ENCODE assay signal across 8 mouse cellular contexts in the genomic region with DNA sequence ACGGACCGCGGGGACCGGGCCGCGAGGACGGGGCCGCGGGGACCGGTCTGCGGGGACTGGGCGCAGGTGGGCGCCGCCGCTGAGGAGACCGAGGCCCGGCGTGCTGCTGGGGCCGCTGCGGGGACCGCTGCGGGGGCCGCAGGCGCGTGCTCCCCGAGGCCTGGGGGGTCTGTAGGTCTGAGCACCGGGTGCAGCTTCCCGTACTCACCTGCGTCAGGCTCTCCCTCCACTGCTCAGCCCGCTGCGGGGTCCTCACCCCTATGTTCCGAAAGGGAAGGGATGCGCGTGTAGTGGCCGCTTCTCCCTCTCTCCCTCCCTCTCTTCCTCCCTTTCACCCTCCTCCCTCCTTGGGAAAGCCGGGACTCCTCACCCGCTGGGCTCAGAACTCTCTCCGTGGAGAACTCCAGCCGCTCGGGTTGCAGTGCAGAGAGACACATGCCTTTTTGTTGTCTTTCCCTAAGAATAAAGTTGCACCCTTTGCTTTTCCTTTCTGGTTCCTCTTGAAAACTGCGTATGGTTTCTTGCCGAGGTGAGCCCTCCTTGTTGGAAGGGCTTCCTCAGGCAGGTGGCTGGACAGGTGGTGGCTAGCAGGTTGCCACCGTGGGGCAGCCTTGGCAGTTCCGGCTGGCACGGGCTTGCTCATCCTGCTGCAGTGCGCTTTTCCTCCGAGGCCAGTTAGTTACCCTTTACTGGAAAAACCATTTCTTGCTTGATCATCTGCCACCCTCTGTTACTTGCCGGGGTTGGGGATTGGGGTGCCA. TPM values are rescaled to one million over a fixed set of nuclear protein-coding genes. Genes with fewer than 3 reads are reported as not detected.
DNase-seq lines count a peak whose midpoint lies in the region; ATAC-seq lines count a peak whose summit lies in the region.

No protein-coding gene starts in this region.

- WGBS in forebrain, embryonic 13.5 days = under 1% methylated on average over 46 of the region's 48 CpGs
- WGBS in intestine, embryonic 15.5 days = under 1% methylated on average over 47 of the region's 48 CpGs
- WGBS in liver, embryonic 13.5 days (ENCODE audit: insufficient replicate concordance) = 1% methylated on average over 48 of the region's 48 CpGs

- H3K4me3 ChIP-seq in forebrain, embryonic 13.5 days = peak overlapping the region; percentile 96
- H3K4me3 ChIP-seq in intestine, embryonic 15.5 days (replicated peaks) = peak overlapping the region; percentile 98
- peak overlapping the region; percentile 97 for H3K4me3 ChIP-seq in liver, embryonic 13.5 days (replicated peaks)

- peak overlapping the region; percentile 80 for H3K4me2 ChIP-seq in forebrain, embryonic 13.5 days
- peak overlapping the region; percentile 92 for H3K4me2 ChIP-seq in intestine, embryonic 15.5 days (replicated peaks)
- peak overlapping the region; percentile 98 for H3K4me2 ChIP-seq in liver, embryonic 13.5 days

- peaks cover 25% of the 10 kb centered on the region for H3K4me1 ChIP-seq in forebrain, embryonic 13.5 days
- H3K4me1 ChIP-seq in intestine, embryonic 15.5 days (replicated peaks) = peaks cover 24% of the 10 kb centered on the region
- H3K4me1 ChIP-seq in liver, embryonic 13.5 days (replicated peaks) = peaks cover 53% of the 10 kb centered on the region

- H3K36me3 ChIP-seq in forebrain, embryonic 13.5 days (ENCODE audit: poor library complexity, severe bottlenecking) = no peaks in the 10 kb centered on the region
- H3K36me3 ChIP-seq in intestine, embryonic 15.5 days = no peaks in the 10 kb centered on the region
- no peaks in the 10 kb centered on the region for H3K36me3 ChIP-seq in liver, embryonic 13.5 days

- peak; percentile 30 for DNase-seq in right cerebral cortex, adult 18-20 months
- no peak for DNase-seq in right cerebral cortex, postnatal 36 days (ENCODE audit: low spot score in 2 of 2)
- DNase-seq in cerebellum, adult 11 months = peak; percentile 94
- DNase-seq in liver, embryonic 13.5 days = peak; percentile 9
- DNase-seq in retina, embryonic 14.5 days (ENCODE audit: low spot score) = peak; percentile 57
- no peak for DNase-seq in layer of hippocampus, postnatal 36 days

- H3K27ac ChIP-seq in forebrain, embryonic 13.5 days = peak overlapping the region; percentile 59
- H3K27ac ChIP-seq in intestine, embryonic 15.5 days = peak overlapping the region; percentile 70; the same call in 1 of the 2 replicates
- H3K27ac ChIP-seq in liver, embryonic 13.5 days = peak overlapping the region; percentile 37

- H3K27me3 ChIP-seq in forebrain, embryonic 13.5 days = no peaks in the 10 kb centered on the region
- no peaks in the 10 kb centered on the region for H3K27me3 ChIP-seq in intestine, embryonic 15.5 days (replicated peaks)
- no peaks in the 10 kb centered on the region for H3K27me3 ChIP-seq in liver, embryonic 13.5 days

- no peak for ATAC-seq in forebrain, embryonic 13.5 days
- ATAC-seq in intestine, embryonic 15.5 days = peak; percentile 32
- peak; percentile 9; the same call in 1 of the 2 replicates for ATAC-seq in liver, embryonic 13.5 days (ENCODE audit: low read depth)

- no peaks in the 10 kb centered on the region for H3K9me3 ChIP-seq in forebrain, embryonic 13.5 days (replicated peaks)
- no peaks in the 10 kb centered on the region for H3K9me3 ChIP-seq in intestine, embryonic 15.5 days
- H3K9me3 ChIP-seq in liver, embryonic 13.5 days (replicated peaks) = no peaks in the 10 kb centered on the region

- H3K9ac ChIP-seq in forebrain, embryonic 13.5 days = peak overlapping the region; percentile 93
- peak overlapping the region; percentile 95 for H3K9ac ChIP-seq in intestine, embryonic 15.5 days
- peak overlapping the region; percentile 94 for H3K9ac ChIP-seq in liver, embryonic 13.5 days

RNA-seq across cellular contexts. Expression of gene Dgkd, which starts 0.7 kb away (rescaled TPM):
- 36.6 and 43.6 TPM in 2 replicates for polyA plus RNA-seq in forebrain, embryonic 13.5 days (2015; fragmentation: Nextera tagmentation; extraction: Ambion mirVana)
- 28.2 and 31.8 TPM in 2 replicates for polyA plus RNA-seq in intestine, embryonic 15.5 days (2015; fragmentation: Nextera tagmentation; extraction: Ambion mirVana)
- 10.9 and 15.1 TPM in 2 replicates for polyA plus RNA-seq in liver, embryonic 13.5 days (2015; fragmentation: Nextera tagmentation; extraction: Ambion mirVana)
- total RNA-seq in layer of hippocampus, postnatal 36 days (2021) = 100 to 1,000 TPM; 104 to 118 TPM

RNA-seq across cellular contexts. Expression of gene Sag, which starts 50.3 kb away (rescaled TPM):
- polyA plus RNA-seq in forebrain, embryonic 13.5 days (2015; fragmentation: Nextera tagmentation; extraction: Ambion mirVana) = 2.4 and 2.8 TPM in 2 replicates
- 0.78 and 0.88 TPM in 2 replicates for polyA plus RNA-seq in intestine, embryonic 15.5 days (2015; fragmentation: Nextera tagmentation; extraction: Ambion mirVana)
- 0.83 and 0.92 TPM in 2 replicates for polyA plus RNA-seq in liver, embryonic 13.5 days (2015; fragmentation: Nextera tagmentation; extraction: Ambion mirVana)
- total RNA-seq in layer of hippocampus, postnatal 36 days (2021) = 1 to 10 TPM; 2.2 to 3.5 TPM

Comparison
In these comparisons a context has a peak if more than half of its experiments do, and no peak if none do; other contexts are left out.
1. DNase-seq: peak in right cerebral cortex, adult 18-20 months (single experiment), cerebellum, adult 11 months (single experiment), liver, embryonic 13.5 days (single experiment) and retina, embryonic 14.5 days (single experiment); none in right cerebral cortex, postnatal 36 days (0 of 2) and layer of hippocampus, postnatal 36 days (0 of 2).
2. Peak in every context shown above with its lines, with median percentiles within 50 percentile points of each other: H3K27ac ChIP-seq, H3K4me2 ChIP-seq, H3K4me3 ChIP-seq and H3K9ac ChIP-seq.